Mouse (Mus musculus) neural tube, embryonic 13.5 days (tissue): ENCODE measurements around the gene Magi1. TPM values are rescaled to one million over a fixed set of nuclear protein-coding genes. Genes with fewer than 3 reads are reported as not detected.

Experiments used
- ATAC-seq: fragments of 200-750 bp; cut with Nextera tagmentation; 2 replicates; pipeline ENCODE4 v1.8.0; 2017; ENCODE audit warnings: low read depth, mild to moderate bottlenecking, moderate TSS enrichment, moderate library complexity
- H3K27ac ChIP-seq: fragments of 300-500 bp; sonication (generic); replicated peaks from 2 replicates; pipeline ENCODE4 v1.5.1; 2015; ENCODE audit warnings: moderate library complexity, mild to moderate bottlenecking, inconsistent platforms
- H3K27me3 ChIP-seq: fragments of 300-500 bp; sonication (generic); 2 replicates; pipeline ENCODE4 v1.6.1; 2015; ENCODE audit warnings: mild to moderate bottlenecking, inconsistent platforms
- H3K36me3 ChIP-seq: fragments of 300-500 bp; sonication (generic); 2 replicates; pipeline ENCODE4 v1.6.1; 2015; ENCODE audit warnings: mild to moderate bottlenecking, inconsistent platforms
- H3K4me1 ChIP-seq: fragments of 300-500 bp; sonication (generic); replicated peaks from 2 replicates; pipeline ENCODE4 v1.6.1; 2015; ENCODE audit warnings: inconsistent platforms
- H3K4me2 ChIP-seq: fragments of 300-500 bp; sonication (generic); 2 replicates; pipeline ENCODE4 v1.6.1; 2015; ENCODE audit warnings: inconsistent platforms, mild to moderate bottlenecking, moderate library complexity
- H3K4me3 ChIP-seq: fragments of 300-500 bp; sonication (generic); 2 replicates; pipeline ENCODE4 v1.5.1; 2015; ENCODE audit warnings: mild to moderate bottlenecking, inconsistent platforms
- H3K9ac ChIP-seq: fragments of 300-500 bp; sonication (generic); 2 replicates; pipeline ENCODE4 v1.6.1; 2015; ENCODE audit warnings: moderate library complexity, mild to moderate bottlenecking, inconsistent platforms
- H3K9me3 ChIP-seq: fragments of 300-500 bp; sonication (generic); 2 replicates; pipeline ENCODE4 v1.6.1; 2016; ENCODE audit warnings: inconsistent platforms
- WGBS: fragments of 180-500 bp; shearing (Covaris S2); methylation state at CpG from one replicate; pipeline ENCODE4 v1.1.7; 2015; 5-methylcytosine and 5-hydroxymethylcytosine counted together
- polyA plus RNA-seq: library from polyadenylated mRNA; unstranded; fragments of >200 nt; fragmentation: Nextera tagmentation; extraction: Ambion mirVana; gene quantifications from 2 replicates; pipeline ENCODE4 v1.2.1, GENCODE M21; 2015

The Magi1 gene
- polyA plus RNA-seq, 1 experiment from 2014 or later = 20.9 TPM

DNA sequence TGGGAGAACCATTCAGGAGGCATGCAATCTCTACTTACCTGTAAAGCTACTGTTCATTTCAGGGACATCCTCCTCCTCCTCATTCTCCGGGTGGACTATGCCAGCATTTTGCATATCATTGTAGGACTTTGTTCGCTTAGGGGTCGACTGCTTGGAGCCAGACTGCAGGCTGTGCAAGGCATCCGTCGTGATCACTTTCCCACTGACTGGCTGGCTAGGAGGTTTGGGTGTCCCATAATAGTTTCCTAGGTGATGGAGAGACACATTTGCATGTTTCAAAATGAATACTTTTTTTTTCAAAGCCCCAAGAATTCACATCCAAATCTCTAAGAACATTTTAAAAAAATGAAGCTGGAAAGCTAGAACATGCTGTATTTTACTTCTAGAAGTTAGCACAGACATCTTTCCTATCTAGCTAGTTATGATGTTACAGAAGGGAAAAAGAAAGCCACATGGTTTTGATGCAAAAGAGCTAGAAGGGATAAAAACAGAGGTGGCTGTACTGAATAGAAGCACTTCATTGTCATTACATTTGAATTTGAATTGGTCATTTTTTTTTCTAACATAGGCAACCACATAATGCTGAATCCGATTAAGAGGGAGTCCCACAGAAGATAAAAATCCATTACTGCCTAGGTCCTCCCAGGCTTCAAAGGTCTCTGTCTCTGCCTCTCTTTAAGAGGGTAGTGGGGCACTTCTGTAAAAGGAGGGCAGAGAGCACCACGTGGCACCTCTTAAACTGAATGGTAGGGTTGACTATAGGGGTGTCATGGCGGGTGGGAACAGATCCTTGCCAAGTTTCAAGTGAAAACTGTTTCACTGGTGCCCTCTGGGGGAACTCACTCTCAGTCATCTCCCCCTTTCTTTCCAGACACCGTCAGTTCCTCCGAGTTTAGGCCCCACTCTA, 491.2 kb downstream of the Magi1 start:
- no peaks in the 10 kb centered on the region for H3K36me3 ChIP-seq
- H3K4me1 ChIP-seq = peaks cover 4% of the 10 kb centered on the region
- 0 out of 2 replicates have a peak overlapping the region, but pooled peaks have one; percentile 38 for H3K27ac ChIP-seq
- H3K27me3 ChIP-seq = no peaks in the 10 kb centered on the region
- H3K9me3 ChIP-seq = no peaks in the 10 kb centered on the region
- no peak overlapping the region for H3K9ac ChIP-seq
- H3K4me3 ChIP-seq = no peak overlapping the region
- WGBS = 29% methylated on average over 10 of the region's 10 CpGs
- no peak overlapping the region for H3K4me2 ChIP-seq
- peak; percentile 95 for ATAC-seq

DNA sequence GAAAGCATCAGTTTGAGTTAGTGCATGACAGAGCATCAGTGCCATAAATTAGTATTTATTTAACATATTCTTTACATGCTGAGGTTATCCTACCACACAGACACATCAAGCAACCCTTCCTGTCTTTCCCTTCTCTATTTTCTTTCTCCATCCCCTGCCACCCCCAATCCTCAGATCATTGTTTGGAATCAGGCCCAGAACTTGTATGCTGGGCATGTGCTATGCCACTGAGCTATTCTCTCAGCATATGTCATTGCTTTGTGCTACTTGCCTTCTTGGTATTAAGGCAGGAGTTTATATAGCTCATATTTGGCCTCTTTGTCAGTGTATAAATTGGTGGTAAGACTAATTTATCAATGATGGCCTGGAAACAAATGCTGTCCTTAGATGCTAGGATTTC, 494.0 kb downstream of the Magi1 start:
- Histone ChIP-seq H3K4me1 (peaks cover 11% of the 10 kb centered on the region), H3K27ac (no peak overlapping the region), H3K4me3 (no peak overlapping the region), H3K9me3 (no peaks in the 10 kb centered on the region), H3K4me2 (no peak overlapping the region), H3K27me3 (no peaks in the 10 kb centered on the region), H3K36me3 (no peaks in the 10 kb centered on the region), H3K9ac (no peak overlapping the region)
- ATAC-seq = no peak

DNA sequence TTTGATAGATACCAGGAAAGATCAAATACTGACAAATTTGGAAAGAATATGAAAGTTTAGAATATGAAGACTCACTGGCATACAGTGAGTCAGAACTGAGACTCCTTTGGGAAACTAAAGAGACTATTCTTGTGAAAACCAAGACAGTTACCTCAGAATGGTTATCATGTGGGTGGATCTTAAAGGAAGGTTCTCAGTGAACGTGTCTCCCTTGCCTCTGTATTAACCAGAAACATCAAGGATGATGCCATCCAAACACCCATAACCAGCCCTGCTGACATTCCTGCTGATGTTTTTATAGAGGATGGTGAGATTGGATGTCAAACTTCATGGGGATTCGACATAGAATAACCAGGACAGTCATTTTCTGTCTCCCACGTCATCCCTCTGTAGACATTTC, 496.7 kb downstream of the Magi1 start:
- Histone ChIP-seq H3K4me2 (no peak overlapping the region), H3K36me3 (no peaks in the 10 kb centered on the region), H3K4me3 (no peak overlapping the region), H3K27me3 (no peaks in the 10 kb centered on the region), H3K27ac (no peak overlapping the region), H3K9ac (no peak overlapping the region), H3K9me3 (no peaks in the 10 kb centered on the region), H3K4me1 (peaks cover 8% of the 10 kb centered on the region)
- no peak for ATAC-seq
- WGBS = 97% methylated on average over 3 of the region's 3 CpGs

DNA sequence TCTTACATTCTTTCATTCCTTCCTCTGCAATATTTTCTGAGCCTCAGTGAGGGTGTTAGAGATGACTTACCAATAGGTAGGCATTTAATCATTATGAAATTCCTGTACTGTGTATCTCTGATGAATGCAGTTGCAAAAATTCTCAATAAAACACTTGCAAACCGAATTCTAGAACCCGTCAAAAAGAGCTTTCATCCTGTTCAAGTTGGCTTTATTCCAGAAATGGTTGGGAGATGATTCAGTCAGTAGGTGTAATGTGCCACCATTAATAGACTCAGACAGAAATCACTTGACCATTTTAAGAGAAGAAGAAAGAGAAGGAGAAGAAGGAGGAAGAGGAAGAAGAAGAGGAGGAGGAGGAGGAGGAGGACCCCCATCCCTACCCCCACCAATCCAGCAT, 497.5 kb downstream of the Magi1 start:
- 83% methylated on average over 2 of the region's 2 CpGs for WGBS
- no peaks in the 10 kb centered on the region for H3K9me3 ChIP-seq
- H3K27ac ChIP-seq = no peak overlapping the region
- H3K4me1 ChIP-seq = 0 out of 2 replicates have a peak, but pooled peaks cover 7% of the 10 kb centered on the region
- H3K9ac ChIP-seq = no peak overlapping the region
- H3K4me2 ChIP-seq = no peak overlapping the region
- no peak for ATAC-seq
- no peaks in the 10 kb centered on the region for H3K36me3 ChIP-seq
- H3K27me3 ChIP-seq = no peaks in the 10 kb centered on the region
- no peak overlapping the region for H3K4me3 ChIP-seq

- no peak overlapping the region for H3K4me3 ChIP-seq
- peaks cover 2% of the 10 kb centered on the region for H3K36me3 ChIP-seq
- peaks cover 23% of the 10 kb centered on the region for H3K4me1 ChIP-seq
- no peaks in the 10 kb centered on the region for H3K27me3 ChIP-seq
- no peak overlapping the region for H3K27ac ChIP-seq
- H3K9ac ChIP-seq = no peak overlapping the region
- no peak overlapping the region for H3K4me2 ChIP-seq
- peak; percentile 36; the same call in 1 of the 2 replicates for ATAC-seq
- 39% methylated on average over 4 of the region's 4 CpGs for WGBS
- no peaks in the 10 kb centered on the region for H3K9me3 ChIP-seq
Measured at GRCm38 (mm10) chr6:93771081-93771480, 512.6 kb downstream of the Magi1 start.

GRCm38 (mm10) chr6:93770283-93771025, 513.3 kb downstream of the Magi1 start:
- Histone ChIP-seq H3K27ac (no peak overlapping the region), H3K9me3 (no peaks in the 10 kb centered on the region), H3K4me2 (no peak overlapping the region), H3K9ac (no peak overlapping the region), H3K36me3 (peaks cover 2% of the 10 kb centered on the region), H3K4me1 (peaks cover 23% of the 10 kb centered on the region), H3K4me3 (no peak overlapping the region), H3K27me3 (no peaks in the 10 kb centered on the region)
- no peak for ATAC-seq
- 75% methylated on average over 5 of the region's 5 CpGs for WGBS

- Histone ChIP-seq H3K36me3 (peaks cover 13% of the 10 kb centered on the region; the same call in 1 of the 2 replicates), H3K4me3 (no peak overlapping the region), H3K9me3 (no peaks in the 10 kb centered on the region), H3K4me2 (no peak overlapping the region), H3K9ac (no peak overlapping the region), H3K27me3 (no peaks in the 10 kb centered on the region), H3K4me1 (peaks cover 12% of the 10 kb centered on the region), H3K27ac (peak overlapping the region; percentile 75)
- 56% methylated on average over 3 of the region's 3 CpGs for WGBS
- no peak for ATAC-seq
Measured at GRCm38 (mm10) chr6:93758114-93758513, 525.6 kb downstream of the Magi1 start.

GRCm38 (mm10) chr6:93757353-93758087, 526.2 kb downstream of the Magi1 start:
- no peak overlapping the region for H3K4me3 ChIP-seq
- H3K27ac ChIP-seq = peak overlapping the region; percentile 75
- no peak overlapping the region for H3K4me2 ChIP-seq
- peaks cover 13% of the 10 kb centered on the region; the same call in 1 of the 2 replicates for H3K36me3 ChIP-seq
- no peaks in the 10 kb centered on the region for H3K27me3 ChIP-seq
- H3K9me3 ChIP-seq = no peaks in the 10 kb centered on the region
- peak; percentile 99 for ATAC-seq
- WGBS = 24% methylated on average over 11 of the region's 11 CpGs
- peaks cover 12% of the 10 kb centered on the region for H3K4me1 ChIP-seq
- no peak overlapping the region for H3K9ac ChIP-seq

- 40% methylated on average over 6 of the region's 6 CpGs for WGBS
- H3K36me3 ChIP-seq = peaks cover 37% of the 10 kb centered on the region
- H3K4me2 ChIP-seq = no peak overlapping the region
- peaks cover 15% of the 10 kb centered on the region for H3K4me1 ChIP-seq
- no peaks in the 10 kb centered on the region for H3K9me3 ChIP-seq
- H3K9ac ChIP-seq = no peak overlapping the region
- no peak overlapping the region for H3K27ac ChIP-seq
- no peak; the same call in 1 of the 2 replicates for ATAC-seq
- H3K27me3 ChIP-seq = no peaks in the 10 kb centered on the region
- no peak overlapping the region for H3K4me3 ChIP-seq
Measured at GRCm38 (mm10) chr6:93743145-93743544, 540.6 kb downstream of the Magi1 start.

DNA sequence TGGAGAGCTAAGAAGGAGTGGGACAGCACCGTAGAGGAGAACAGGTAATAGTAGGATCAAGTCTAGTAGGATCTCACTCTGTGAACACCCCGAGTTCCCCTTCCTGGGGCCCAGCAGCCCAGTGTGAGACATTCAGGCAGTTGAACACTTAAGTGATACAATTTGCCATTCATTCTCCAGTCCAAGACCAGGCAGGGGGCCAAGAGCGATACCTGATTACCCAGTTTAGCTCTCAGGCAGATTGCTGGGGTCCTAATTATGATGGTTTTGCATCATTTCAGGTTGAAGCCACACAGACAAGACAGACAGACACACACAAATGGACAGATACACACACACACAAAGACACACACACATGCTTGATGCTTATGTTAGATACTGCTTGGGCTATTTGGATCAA, 543.9 kb downstream of the Magi1 start:
- no peak overlapping the region for H3K4me3 ChIP-seq
- ATAC-seq = no peak
- peaks cover 15% of the 10 kb centered on the region for H3K4me1 ChIP-seq
- H3K27ac ChIP-seq = no peak overlapping the region
- no peak overlapping the region for H3K4me2 ChIP-seq
- WGBS = 83% methylated on average over 3 of the region's 3 CpGs
- H3K36me3 ChIP-seq = peaks cover 7% of the 10 kb centered on the region
- no peaks in the 10 kb centered on the region for H3K9me3 ChIP-seq
- H3K27me3 ChIP-seq = no peaks in the 10 kb centered on the region
- H3K9ac ChIP-seq = no peak overlapping the region

DNA sequence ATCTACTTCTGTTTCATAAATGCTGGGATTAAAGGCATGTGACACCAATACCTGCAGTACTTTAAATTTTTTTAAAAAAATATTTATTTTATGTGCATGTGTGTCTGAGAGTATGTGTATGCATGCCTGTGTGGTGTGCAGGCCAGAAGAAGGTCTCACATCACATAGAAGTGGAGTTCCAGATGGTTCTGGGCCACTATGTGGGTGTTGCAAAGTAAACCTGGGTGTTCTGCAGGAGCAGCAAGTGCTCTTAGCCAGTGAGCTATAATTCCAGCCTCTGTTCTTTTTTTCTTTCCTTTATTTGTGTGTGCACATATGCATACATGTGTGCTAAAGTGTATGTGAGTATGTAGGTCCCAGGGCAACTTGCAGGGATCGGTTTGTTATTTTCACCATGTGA, 546.6 kb downstream of the Magi1 start:
- Histone ChIP-seq H3K9ac (no peak overlapping the region), H3K4me2 (no peak overlapping the region), H3K27ac (no peak overlapping the region), H3K36me3 (no peaks in the 10 kb centered on the region), H3K9me3 (no peaks in the 10 kb centered on the region), H3K4me1 (peaks cover 2% of the 10 kb centered on the region; the same call in 1 of the 2 replicates), H3K4me3 (no peak overlapping the region), H3K27me3 (no peaks in the 10 kb centered on the region)
- WGBS = 95% methylated on average over 1 of the region's 1 CpGs
- no peak for ATAC-seq

- Histone ChIP-seq H3K9ac (no peak overlapping the region), H3K4me3 (no peak overlapping the region), H3K27ac (no peak overlapping the region), H3K36me3 (no peaks in the 10 kb centered on the region), H3K27me3 (no peaks in the 10 kb centered on the region), H3K4me2 (no peak overlapping the region), H3K4me1 (no peaks in the 10 kb centered on the region), H3K9me3 (no peaks in the 10 kb centered on the region)
- ATAC-seq = no peak
- WGBS = 93% methylated on average over 3 of the region's 3 CpGs
Measured at GRCm38 (mm10) chr6:93736071-93736470, 547.6 kb downstream of the Magi1 start.
